Mouse (Mus musculus) right cerebral cortex, postnatal 36 days (tissue): ENCODE results near the gene Rnf186.
A peak's percentile ranks its signal among the peaks of the same experiment; 100 is the strongest.
"Not testable (repeated sequence)": the region's sequence is repeated elsewhere in the genome, so short reads cannot be mapped to it uniquely, and the experiment has no call there.

Experiments
- DNase-seq, 2 experiments: peaks; one replicate each; pipeline ENCODE4 v3.0.0; 2022; ENCODE audit warnings: low spot score in 2 of 2, mixed read lengths in 1 of 2

Rnf186 gene

GRCm38 (mm10) chr4:138972139-138972826, 5.4 kb downstream of the Rnf186 start:
- peak in 1 of 2 experiments; percentile 22 for DNase-seq

- DNase-seq: peak in 1 of 2 experiments; percentile 36
Measured at GRCm38 (mm10) chr4:138972827-138973718, 6.2 kb downstream of the Rnf186 start, which contains the start of gene Tmco4. Tmco4 (plus strand) TSS chr4:138972888.

- DNase-seq: no peak
Measured at GRCm38 (mm10) chr4:138973719-138974115, 6.8 kb downstream of the Rnf186 start.

GRCm38 (mm10) chr4:138974540-138974939, 7.6 kb downstream of the Rnf186 start:
- not testable (repeated sequence) for DNase-seq

- no peak for DNase-seq
Measured at GRCm38 (mm10) chr4:138975194-138975593, 8.3 kb downstream of the Rnf186 start.

- DNase-seq: no peak
Measured at GRCm38 (mm10) chr4:138976046-138976445, 9.1 kb downstream of the Rnf186 start.

GRCm38 (mm10) chr4:138980021-138980420, 13.1 kb downstream of the Rnf186 start:
- no peak for DNase-seq

GRCm38 (mm10) chr4:138980771-138981420, 14.0 kb downstream of the Rnf186 start:
- no peak for DNase-seq

- DNase-seq: no peak
Measured at GRCm38 (mm10) chr4:138983422-138983821, 16.5 kb downstream of the Rnf186 start.

GRCm38 (mm10) chr4:138984744-138985143, 17.8 kb downstream of the Rnf186 start:
- DNase-seq: no peak

- DNase-seq: no peak
Measured at GRCm38 (mm10) chr4:138986280-138986679, 19.4 kb downstream of the Rnf186 start.

GRCm38 (mm10) chr4:138994389-138994788, 27.5 kb downstream of the Rnf186 start:
- DNase-seq: no peak

GRCm38 (mm10) chr4:138996410-138996809, 29.5 kb downstream of the Rnf186 start:
- no peak for DNase-seq

GRCm38 (mm10) chr4:138997121-138997520, 30.2 kb downstream of the Rnf186 start:
- no peak for DNase-seq

- DNase-seq: peak; percentile 37 to 62
Measured at GRCm38 (mm10) chr4:138998611-138999010, 31.7 kb downstream of the Rnf186 start.

GRCm38 (mm10) chr4:139001026-139001425, 34.1 kb downstream of the Rnf186 start:
- DNase-seq: no peak

- no peak for DNase-seq
Measured at GRCm38 (mm10) chr4:139001433-139001832, 34.5 kb downstream of the Rnf186 start.

- no peak for DNase-seq
Measured at GRCm38 (mm10) chr4:139004067-139004466, 37.2 kb downstream of the Rnf186 start.

GRCm38 (mm10) chr4:139005214-139005613, 38.3 kb downstream of the Rnf186 start:
- no peak for DNase-seq

GRCm38 (mm10) chr4:139007353-139007752, 40.4 kb downstream of the Rnf186 start:
- no peak for DNase-seq

GRCm38 (mm10) chr4:139007981-139008536, 41.1 kb downstream of the Rnf186 start:
- DNase-seq: no peak

- no peak for DNase-seq
Measured at GRCm38 (mm10) chr4:139011201-139011702, 44.3 kb downstream of the Rnf186 start.
